Mouse (Mus musculus) cerebellum, adult 2 months (tissue): ENCODE measurements around the gene Ptpn3.
A peak's percentile ranks its signal among the peaks of the same experiment; 100 is the strongest.

Experiments
- CTCF ChIP-seq: fragments of 200-500 bp; IDR thresholded peaks from 2 replicates; pipeline ENCODE4 v1.5.1; 2011; ENCODE audit warnings: low read depth, mild to moderate bottlenecking, control low read depth, low read length, moderate library complexity, borderline replicate concordance; ENCODE audit not compliant: insufficient read depth
- POLR2A ChIP-seq: fragments of 200-500 bp; IDR thresholded peaks from 2 replicates; pipeline ENCODE4 v1.6.1; 2011; ENCODE audit warnings: low read length, control low read depth, borderline replicate concordance; ENCODE audit not compliant: insufficient read depth

DNA sequence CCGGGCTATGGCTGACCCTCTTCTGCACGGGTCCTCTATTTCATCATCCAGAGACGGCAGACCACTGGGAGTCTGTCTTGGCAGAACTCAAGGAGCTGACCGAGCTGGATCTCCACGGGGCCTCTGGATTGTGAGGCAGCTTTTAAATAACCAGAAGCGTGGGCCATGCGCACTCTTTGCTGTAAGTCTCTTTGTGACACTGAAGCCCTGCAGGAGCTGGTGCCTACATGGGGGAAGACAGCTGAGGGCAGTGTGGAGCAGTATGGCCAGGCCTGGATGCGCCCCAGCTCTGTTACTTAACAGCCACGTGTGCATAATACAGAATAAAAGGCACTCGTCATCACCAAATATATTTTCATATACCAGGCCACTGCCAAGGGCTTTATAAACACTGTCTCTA is 60.7 kb downstream of the Ptpn3 start:
- no peak for TF ChIP-seq POLR2A
- peak; percentile 46; the same call in 1 of the 2 replicates for TF ChIP-seq CTCF
